Mouse (Mus musculus): ENCODE measurements around the gene Ticam1.

GRCm38 (mm10) chr17:56293291-56293690 is 16.7 kb upstream of the Ticam1 start:
- TF ChIP-seq TAL1 (IDR thresholded peaks at IDR 0.05; ENCODE audit: low read length), result no peak
- no peak for TF ChIP-seq GATA1 (IDR thresholded peaks at IDR 0.05; ENCODE audit: low read length)
